Mouse (Mus musculus) heart, embryonic 11.5 days (tissue): ENCODE results near the gene Arl8b. TPM values are rescaled to one million over a fixed set of nuclear protein-coding genes. Genes with fewer than 3 reads are reported as not detected.

ENCODE experiments used
- ATAC-seq: fragments of 200-750 bp; cut with Nextera tagmentation; replicated peaks from 2 replicates; pipeline ENCODE4 v1.8.0; 2017; ENCODE audit warnings: moderate library complexity; ENCODE audit not compliant: insufficient number of reproducible peaks, low FRiP score, low TSS enrichment
- H3K27ac ChIP-seq: fragments of 300-500 bp; sonication (generic); 2 replicates; pipeline ENCODE4 v1.5.1; 2014; ENCODE audit warnings: mild to moderate bottlenecking, low read depth, low read length
- H3K27me3 ChIP-seq: fragments of 300-500 bp; sonication (generic); 2 replicates; pipeline ENCODE4 v1.6.1; 2014; ENCODE audit warnings: mild to moderate bottlenecking, low read length, mixed read lengths; ENCODE audit not compliant: control insufficient read depth, insufficient read depth
- H3K36me3 ChIP-seq: fragments of 300-500 bp; sonication (generic); 2 replicates; pipeline ENCODE4 v1.6.1; 2014; ENCODE audit warnings: mild to moderate bottlenecking, low read length, moderate library complexity, mixed read lengths; ENCODE audit not compliant: control insufficient read depth, insufficient read depth
- H3K4me1 ChIP-seq: fragments of 300-500 bp; sonication (generic); 2 replicates; pipeline ENCODE4 v1.6.1; 2014; ENCODE audit warnings: low read length; ENCODE audit not compliant: control insufficient read depth, insufficient read depth
- H3K4me2 ChIP-seq: fragments of 300-500 bp; sonication (generic); 2 replicates; pipeline ENCODE4 v1.6.1; 2014; ENCODE audit warnings: mild to moderate bottlenecking, moderate library complexity
- H3K4me3 ChIP-seq: fragments of 300-500 bp; sonication (generic); 2 replicates; pipeline ENCODE4 v1.5.1; 2014; ENCODE audit warnings: low read depth, low read length
- H3K9ac ChIP-seq: fragments of 300-500 bp; sonication (generic); 2 replicates; pipeline ENCODE4 v1.6.1; 2014; ENCODE audit warnings: mild to moderate bottlenecking, low read depth, low read length, moderate library complexity
- H3K9me3 ChIP-seq: fragments of 300-500 bp; sonication (generic); replicated peaks from 2 replicates; pipeline ENCODE4 v1.6.1; 2016; ENCODE audit warnings: low read length; ENCODE audit not compliant: control insufficient read depth
- WGBS: fragments of 180-500 bp; shearing (Covaris S2); extraction: QIAGEN DNeasy Blood & Tissue Kit; methylation state at CpG from one replicate; pipeline ENCODE4 v1.1.7; 2014; ENCODE audit not compliant: insufficient replicate concordance; 5-methylcytosine and 5-hydroxymethylcytosine counted together
- polyA plus RNA-seq: library from polyadenylated mRNA; unstranded; fragments of >200 nt; fragmentation: Nextera tagmentation; extraction: Ambion mirVana; gene quantifications from 2 replicates; pipeline ENCODE4 v1.2.1, GENCODE M21; 2014

The Arl8b gene
- polyA plus RNA-seq, 1 experiment from 2014 or later: 68.4 TPM

DNA sequence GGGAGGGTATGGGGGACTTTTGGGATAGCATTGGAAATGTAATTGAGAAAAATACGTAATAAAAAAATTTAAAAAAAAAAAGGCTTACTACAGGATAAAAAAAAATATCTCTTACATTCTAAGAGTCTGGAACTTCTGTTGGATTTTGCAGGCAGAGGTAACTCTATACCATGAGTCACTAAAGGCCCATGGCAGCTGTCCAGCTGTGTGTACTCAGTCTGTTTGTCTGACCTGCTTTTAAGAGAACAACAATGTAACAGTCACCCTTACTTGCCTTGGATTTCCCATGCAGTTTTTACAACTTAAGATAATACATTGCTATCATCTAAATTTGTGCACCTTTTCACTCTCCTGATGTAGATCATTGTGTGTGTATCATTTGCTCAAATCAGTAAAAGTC is 28.5 kb upstream of the Arl8b start:
- 71% methylated on average over 1 of the region's 1 CpGs for WGBS
- no peak overlapping the region for H3K27ac ChIP-seq
- H3K9me3 ChIP-seq: no peaks in the 10 kb centered on the region
- H3K36me3 ChIP-seq: no peaks in the 10 kb centered on the region
- no peak overlapping the region for H3K4me2 ChIP-seq
- H3K4me1 ChIP-seq: no peaks in the 10 kb centered on the region
- no peak for ATAC-seq
- no peaks in the 10 kb centered on the region for H3K27me3 ChIP-seq
- no peak overlapping the region for H3K9ac ChIP-seq
- H3K4me3 ChIP-seq: no peak overlapping the region

DNA sequence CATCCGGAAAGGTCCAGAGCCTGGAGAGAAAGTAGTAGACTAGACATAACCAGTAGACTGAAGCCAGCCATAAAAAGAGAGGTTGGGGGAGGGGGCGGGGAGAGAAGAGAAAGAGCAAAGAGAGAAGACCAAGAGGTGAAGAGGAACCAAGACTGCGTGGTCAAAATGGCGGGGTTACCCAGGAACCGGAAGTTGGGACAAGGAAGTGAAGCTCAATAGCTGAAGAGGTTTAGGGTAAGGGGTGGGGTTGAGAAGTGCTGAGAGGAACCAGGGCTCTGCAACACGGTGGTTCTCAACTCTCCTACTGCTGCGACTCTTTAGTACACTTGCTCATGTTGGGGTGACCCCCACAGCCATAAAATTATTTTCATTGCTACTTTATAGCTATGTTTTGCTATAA is 27.0 kb upstream of the Arl8b start:
- Histone ChIP-seq H3K4me2 (no peak overlapping the region), H3K4me3 (no peak overlapping the region), H3K27me3 (no peaks in the 10 kb centered on the region), H3K9ac (no peak overlapping the region), H3K4me1 (no peaks in the 10 kb centered on the region), H3K36me3 (no peaks in the 10 kb centered on the region), H3K27ac (no peak overlapping the region), H3K9me3 (no peaks in the 10 kb centered on the region)
- WGBS: 85% methylated on average over 7 of the region's 7 CpGs
- no peak for ATAC-seq

DNA sequence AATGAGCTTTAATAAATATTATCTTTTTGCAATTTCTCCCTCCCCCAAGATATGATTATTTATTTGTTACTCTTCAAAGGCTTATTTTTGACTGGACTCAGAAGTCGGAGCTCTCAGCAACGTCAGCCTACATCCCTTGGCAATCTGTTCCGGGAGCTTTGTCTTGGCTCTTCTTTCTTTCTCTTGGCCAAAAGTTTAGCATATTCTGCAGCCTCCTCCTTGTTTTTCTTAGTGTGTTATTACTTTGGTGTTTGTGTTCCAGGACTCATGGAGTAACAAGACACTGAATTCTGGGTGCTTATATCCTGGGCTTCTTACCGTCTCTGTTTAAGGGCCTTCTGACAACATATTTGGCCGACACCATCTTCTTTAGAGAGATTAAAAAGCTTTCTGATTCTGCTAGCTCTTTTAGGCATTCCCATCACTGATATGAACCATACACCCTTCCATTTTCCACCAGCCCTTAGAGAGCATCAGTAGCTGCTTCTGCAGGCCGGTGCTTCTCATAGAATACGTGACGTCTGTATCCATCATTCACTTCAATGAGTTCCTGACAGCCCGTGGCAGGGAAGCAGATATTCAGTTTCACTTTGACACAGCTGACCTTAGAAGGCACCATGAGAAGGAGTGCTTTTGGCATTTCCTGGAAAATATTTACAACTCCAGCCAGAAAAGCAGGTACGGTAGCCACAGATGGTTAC is 23.8 kb upstream of the Arl8b start:
- Histone ChIP-seq H3K27me3 (no peaks in the 10 kb centered on the region), H3K4me2 (no peak overlapping the region), H3K27ac (no peak overlapping the region), H3K4me3 (no peak overlapping the region), H3K9ac (no peak overlapping the region), H3K4me1 (no peaks in the 10 kb centered on the region), H3K9me3 (no peaks in the 10 kb centered on the region), H3K36me3 (no peaks in the 10 kb centered on the region)
- 72% methylated on average over 10 of the region's 10 CpGs for WGBS
- no peak for ATAC-seq

DNA sequence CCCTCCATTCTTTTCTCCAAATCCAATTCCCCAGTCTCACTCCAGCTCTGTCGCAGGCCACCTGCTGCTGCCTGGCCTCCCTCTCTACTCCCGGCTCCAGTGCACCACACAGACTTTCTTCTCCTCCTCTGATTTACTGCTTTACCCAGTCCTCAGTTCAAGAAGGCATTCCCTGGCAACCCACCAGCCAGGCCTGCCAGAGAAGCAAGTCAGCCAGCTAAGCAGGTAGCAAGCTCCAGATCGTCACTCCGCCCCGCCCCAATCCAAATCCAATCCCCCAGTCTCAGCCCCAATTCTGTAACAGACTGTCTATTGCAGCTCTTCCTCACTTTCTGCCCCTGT is 23.2 kb upstream of the Arl8b start:
- H3K4me2 ChIP-seq: no peak overlapping the region
- no peaks in the 10 kb centered on the region for H3K9me3 ChIP-seq
- H3K27ac ChIP-seq: no peak overlapping the region
- ATAC-seq: no peak
- no peak overlapping the region for H3K9ac ChIP-seq
- no peaks in the 10 kb centered on the region for H3K27me3 ChIP-seq
- H3K4me3 ChIP-seq: no peak overlapping the region
- H3K36me3 ChIP-seq: no peaks in the 10 kb centered on the region
- no peaks in the 10 kb centered on the region for H3K4me1 ChIP-seq
- WGBS: 68% methylated on average over 5 of the region's 5 CpGs

DNA sequence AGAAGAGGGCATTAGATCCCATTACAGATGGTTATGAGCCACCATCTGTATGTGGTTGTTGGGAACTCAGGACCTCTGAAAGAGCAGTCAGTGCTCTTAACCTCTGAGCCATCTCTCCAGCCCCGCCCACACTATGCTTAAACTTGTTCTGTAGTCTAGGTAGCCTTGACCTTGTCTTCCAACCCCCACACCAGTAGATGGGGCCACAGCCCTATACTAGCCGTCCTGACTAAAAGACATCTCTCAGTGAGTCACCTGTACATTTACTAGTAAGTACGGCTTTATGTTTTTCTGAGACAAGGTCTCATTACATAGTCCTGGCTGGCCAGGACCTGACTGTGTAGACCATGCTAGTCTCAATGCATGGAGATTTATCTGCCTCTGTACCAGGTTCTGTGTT is 12.0 kb upstream of the Arl8b start:
- Histone ChIP-seq H3K4me2 (no peak overlapping the region), H3K4me3 (no peak overlapping the region), H3K27ac (no peak overlapping the region), H3K9me3 (no peaks in the 10 kb centered on the region), H3K36me3 (no peaks in the 10 kb centered on the region), H3K9ac (no peak overlapping the region), H3K4me1 (no peaks in the 10 kb centered on the region), H3K27me3 (no peaks in the 10 kb centered on the region)
- 75% methylated on average over 3 of the region's 3 CpGs for WGBS
- ATAC-seq: no peak

DNA sequence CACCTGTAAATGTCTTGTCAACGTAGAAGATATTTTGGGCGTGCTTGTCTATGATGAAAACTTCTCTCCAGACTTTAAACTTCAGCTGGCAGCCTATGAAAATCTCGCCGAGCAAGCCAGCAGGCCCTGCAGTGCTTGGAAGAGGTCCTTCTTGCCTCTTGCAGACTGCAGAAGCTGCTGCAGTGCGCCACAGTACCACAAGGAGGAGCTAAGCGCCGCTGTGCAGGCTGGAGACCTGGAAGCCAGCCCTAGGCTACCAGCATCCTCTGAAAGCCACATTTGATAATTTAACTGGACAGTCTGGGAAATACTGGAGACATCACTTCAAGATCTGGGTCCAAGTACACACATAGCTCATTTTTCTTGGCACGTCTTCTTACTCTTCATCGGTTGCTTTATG is 10.0 kb upstream of the Arl8b start:
- Histone ChIP-seq H3K27me3 (no peaks in the 10 kb centered on the region), H3K4me2 (no peak overlapping the region), H3K4me1 (no peaks in the 10 kb centered on the region), H3K27ac (no peak overlapping the region), H3K9ac (no peak overlapping the region), H3K9me3 (no peaks in the 10 kb centered on the region), H3K4me3 (no peak overlapping the region), H3K36me3 (no peaks in the 10 kb centered on the region)
- no peak for ATAC-seq
- WGBS: 18% methylated on average over 9 of the region's 9 CpGs

DNA sequence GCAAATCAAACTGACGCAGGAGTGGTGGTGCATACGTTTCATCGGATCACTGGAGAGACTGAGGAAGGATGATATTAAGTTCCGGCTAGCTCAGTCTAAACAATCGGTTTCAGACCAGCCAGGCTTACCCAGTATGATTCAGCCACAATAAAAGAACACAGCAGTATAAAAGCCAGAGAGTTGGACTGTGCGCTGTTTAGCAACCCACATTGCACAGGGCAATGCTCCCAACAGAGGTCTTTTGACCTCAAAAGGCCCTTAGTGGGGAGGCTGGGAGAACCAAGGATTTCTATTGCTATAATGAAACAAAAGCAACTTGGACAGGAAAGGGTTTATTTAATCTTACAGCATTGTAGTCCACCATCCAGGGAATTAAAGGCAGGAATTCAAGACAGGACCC is 9.4 kb upstream of the Arl8b start:
- H3K27ac ChIP-seq: no peak overlapping the region
- no peaks in the 10 kb centered on the region for H3K36me3 ChIP-seq
- no peak overlapping the region for H3K9ac ChIP-seq
- H3K27me3 ChIP-seq: no peaks in the 10 kb centered on the region
- H3K4me3 ChIP-seq: no peak overlapping the region
- H3K4me1 ChIP-seq: no peaks in the 10 kb centered on the region
- 81% methylated on average over 6 of the region's 6 CpGs for WGBS
- no peaks in the 10 kb centered on the region for H3K9me3 ChIP-seq
- H3K4me2 ChIP-seq: no peak overlapping the region
- ATAC-seq: no peak

DNA sequence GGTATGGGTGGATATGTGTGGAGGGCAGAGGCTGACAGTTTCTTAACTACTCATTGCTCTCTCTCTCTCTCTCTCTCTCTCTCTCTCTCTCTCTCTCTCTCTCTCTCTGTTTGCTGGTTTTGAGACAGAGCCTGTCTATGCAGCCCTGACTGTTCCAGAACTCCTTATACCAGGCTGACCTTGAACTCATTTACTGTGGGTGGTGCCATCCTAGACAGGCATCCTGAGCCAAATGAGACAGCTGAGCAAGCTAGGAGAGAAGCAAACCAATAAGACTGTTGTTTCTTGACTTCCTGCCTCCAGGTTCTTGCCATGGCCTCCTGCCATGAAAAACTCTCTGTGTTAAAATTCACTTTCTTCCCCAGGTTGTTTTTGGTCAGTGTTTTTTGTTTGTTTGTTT is 6.6 kb upstream of the Arl8b start:
- ATAC-seq: no peak

DNA sequence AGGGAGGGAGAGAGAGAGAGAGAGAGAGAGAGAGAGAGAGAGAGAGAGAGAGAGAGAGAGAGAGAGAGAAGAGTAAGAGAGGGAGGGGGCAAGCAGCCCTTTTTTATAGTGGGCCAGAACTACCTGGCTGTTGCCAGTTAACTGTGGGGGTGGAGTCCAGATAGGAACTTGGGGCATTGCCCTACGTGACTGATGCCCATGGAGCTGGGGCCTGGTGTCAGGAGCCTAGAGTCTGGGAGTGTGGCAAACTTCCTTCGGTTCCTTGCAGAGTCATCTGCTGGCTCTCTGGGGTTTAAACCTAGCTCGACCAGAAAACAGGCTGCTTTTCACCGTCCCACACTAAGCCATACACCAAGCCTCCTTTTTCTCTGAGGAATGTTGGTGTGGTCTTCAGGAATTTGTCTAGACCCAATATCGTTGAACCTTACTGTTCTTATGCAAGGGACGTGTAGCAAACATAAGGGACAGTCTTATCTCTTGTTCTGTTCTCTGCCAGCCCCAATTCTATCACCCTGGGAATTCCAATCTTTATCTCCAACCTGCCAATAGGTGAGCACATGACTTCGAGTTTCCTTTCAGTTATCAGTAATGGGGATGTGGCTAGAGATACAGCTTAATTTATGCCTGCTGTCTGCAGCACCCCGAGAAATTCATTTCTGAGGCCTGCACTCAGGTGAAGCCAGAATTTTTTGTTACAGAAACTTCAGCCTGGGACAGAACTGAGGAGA is 5.2 kb upstream of the Arl8b start:
- H3K9ac ChIP-seq: no peak overlapping the region
- no peaks in the 10 kb centered on the region for H3K36me3 ChIP-seq
- 44% methylated on average over 8 of the region's 8 CpGs for WGBS
- H3K27me3 ChIP-seq: no peaks in the 10 kb centered on the region
- H3K4me1 ChIP-seq: no peaks in the 10 kb centered on the region
- H3K4me2 ChIP-seq: no peak overlapping the region
- H3K9me3 ChIP-seq: no peaks in the 10 kb centered on the region
- no peak overlapping the region for H3K27ac ChIP-seq
- no peak overlapping the region for H3K4me3 ChIP-seq
- no peak for ATAC-seq

More for the DNA sequence above, 6.6 kb upstream of the Arl8b start:
- Histone ChIP-seq H3K36me3 (no peaks in the 10 kb centered on the region), H3K4me2 (no peak overlapping the region), H3K4me3 (no peak overlapping the region), H3K9ac (no peak overlapping the region), H3K27ac (no peak overlapping the region), H3K9me3 (no peaks in the 10 kb centered on the region), H3K27me3 (no peaks in the 10 kb centered on the region), H3K4me1 (no peaks in the 10 kb centered on the region)
